Mouse (Mus musculus): ENCODE measurements at regions not wholly inside any gene's neighbourhood (a gene's known extent, or its start where the extent isn't known, plus 50 kb on each side); places are given as distances from the start of the nearest gene placed in this dataset.

- Histone ChIP-seq H3K36me3 (no peaks in the 10 kb centered on the region), H3K4me3 (no peak overlapping the region), H3K9ac (no peak overlapping the region), H3K9me3 (replicated peaks) (no peaks in the 10 kb centered on the region), H3K27me3 (replicated peaks) (no peaks in the 10 kb centered on the region), H3K4me1 (0 out of 2 replicates have a peak, but pooled peaks cover 6% of the 10 kb centered on the region), H3K27ac (no peak overlapping the region), H3K4me2 (no peak overlapping the region)
- 53% methylated on average over 1 of the region's 1 CpGs for WGBS (ENCODE audit: insufficient replicate concordance)
- no peak for ATAC-seq
These were observed 81.0 kb upstream of the Fam49a start for GRCm38 (mm10) chr12:12180986-12181385.

- Histone ChIP-seq H3K4me2 (no peak overlapping the region), H3K4me3 (no peak overlapping the region), H3K9me3 (replicated peaks) (no peaks in the 10 kb centered on the region), H3K27ac (no peak overlapping the region), H3K9ac (no peak overlapping the region), H3K36me3 (no peaks in the 10 kb centered on the region), H3K27me3 (replicated peaks) (no peaks in the 10 kb centered on the region), H3K4me1 (0 out of 2 replicates have a peak, but pooled peaks cover 4% of the 10 kb centered on the region)
- WGBS (ENCODE audit: insufficient replicate concordance): 65% methylated on average over 4 of the region's 4 CpGs
- no peak for ATAC-seq
These were observed 80.3 kb upstream of the Fam49a start for GRCm38 (mm10) chr12:12181686-12182085.

DNA sequence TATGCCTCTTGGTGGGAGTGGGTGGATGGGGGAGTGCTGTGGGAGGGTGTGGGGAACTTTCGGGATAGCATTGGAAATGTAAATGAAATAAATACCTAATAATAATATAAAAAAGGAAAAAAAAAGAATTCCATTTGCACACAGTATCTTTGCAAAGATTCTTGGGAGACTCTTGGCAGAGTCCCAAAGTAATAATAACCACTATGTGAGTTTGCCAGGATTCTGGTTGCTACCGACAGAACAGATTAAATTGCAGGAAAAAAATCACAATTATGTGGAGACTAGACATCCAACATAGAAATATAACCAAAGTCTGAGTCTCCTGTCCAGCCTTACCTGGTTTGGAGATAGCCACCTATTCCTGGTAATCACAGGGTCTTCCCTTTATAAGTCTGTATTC lies 75.6 kb upstream of the Fam49a start:
- no peak overlapping the region for H3K27ac ChIP-seq
- no peaks in the 10 kb centered on the region for H3K36me3 ChIP-seq
- no peaks in the 10 kb centered on the region for H3K27me3 ChIP-seq (replicated peaks)
- no peaks in the 10 kb centered on the region for H3K4me1 ChIP-seq
- H3K4me2 ChIP-seq: no peak overlapping the region
- no peaks in the 10 kb centered on the region for H3K9me3 ChIP-seq (replicated peaks)
- ATAC-seq: no peak
- H3K4me3 ChIP-seq: no peak overlapping the region
- no peak overlapping the region for H3K9ac ChIP-seq
- 67% methylated on average over 2 of the region's 2 CpGs for WGBS (ENCODE audit: insufficient replicate concordance)

DNA sequence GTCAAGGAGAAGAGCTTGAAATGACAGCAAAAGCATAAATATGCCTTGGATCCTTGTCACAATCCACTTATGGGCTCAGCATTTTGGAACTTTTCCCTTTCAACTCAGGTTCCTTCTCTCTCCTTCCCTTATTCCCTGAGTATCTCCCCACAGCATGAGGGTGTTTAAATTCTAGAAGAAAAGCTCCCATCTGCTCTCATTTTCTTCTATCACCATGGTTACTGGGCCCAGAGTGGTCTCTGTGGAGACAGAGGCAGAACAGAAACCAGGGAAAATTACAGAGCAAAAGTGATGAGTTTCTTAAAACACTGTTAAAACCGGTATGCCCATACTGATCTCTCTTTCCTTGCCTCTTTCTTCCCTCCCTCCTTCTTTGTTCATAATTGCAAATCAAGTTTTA lies 66.9 kb upstream of the Fam49a start:
- no peaks in the 10 kb centered on the region for H3K4me1 ChIP-seq
- H3K9ac ChIP-seq: no peak overlapping the region
- no peaks in the 10 kb centered on the region for H3K9me3 ChIP-seq (replicated peaks)
- no peaks in the 10 kb centered on the region for H3K27me3 ChIP-seq (replicated peaks)
- H3K4me3 ChIP-seq: no peak overlapping the region
- H3K4me2 ChIP-seq: no peak overlapping the region
- no peak for ATAC-seq
- H3K27ac ChIP-seq: no peak overlapping the region
- WGBS (ENCODE audit: insufficient replicate concordance): 33% methylated on average over 1 of the region's 1 CpGs
- no peaks in the 10 kb centered on the region for H3K36me3 ChIP-seq

GRCm38 (mm10) chr12:12196627-12197026 lies 65.3 kb upstream of the Fam49a start:
- Histone ChIP-seq H3K4me2 (no peak overlapping the region), H3K4me1 (no peaks in the 10 kb centered on the region)
- WGBS (ENCODE audit: insufficient replicate concordance): 63% methylated on average over 3 of the region's 3 CpGs

GRCm38 (mm10) chr12:12208216-12208615 lies 53.7 kb upstream of the Fam49a start:
- Histone ChIP-seq H3K9ac (no peak overlapping the region), H3K36me3 (no peaks in the 10 kb centered on the region), H3K4me3 (no peak overlapping the region), H3K9me3 (replicated peaks) (no peaks in the 10 kb centered on the region), H3K4me2 (no peak overlapping the region), H3K4me1 (no peaks in the 10 kb centered on the region), H3K27ac (no peak overlapping the region), H3K27me3 (replicated peaks) (no peaks in the 10 kb centered on the region)
- 20% methylated on average over 1 of the region's 1 CpGs for WGBS (ENCODE audit: insufficient replicate concordance)
- ATAC-seq: no peak

More at GRCm38 (mm10) chr12:12196627-12197026, 65.3 kb upstream of the Fam49a start:
- H3K27ac ChIP-seq: no peak overlapping the region
- H3K9me3 ChIP-seq (replicated peaks): no peaks in the 10 kb centered on the region
- H3K9ac ChIP-seq: no peak overlapping the region
- H3K36me3 ChIP-seq: no peaks in the 10 kb centered on the region
- H3K27me3 ChIP-seq (replicated peaks): no peaks in the 10 kb centered on the region
- no peak for ATAC-seq
- no peak overlapping the region for H3K4me3 ChIP-seq
